Mouse (Mus musculus) embryonic fibroblast, embryonic 13.5 days (primary cell): ENCODE data around the gene 3110009E18Rik. TPM values are rescaled to one million over a fixed set of nuclear protein-coding genes. Genes with fewer than 3 reads are reported as not detected.
"Not testable (repeated sequence)": the region's sequence is repeated elsewhere in the genome, so short reads cannot be mapped to it uniquely, and the experiment has no call there.

ENCODE experiments used
- H3K27ac ChIP-seq: 2 replicates; pipeline ENCODE4 v1.5.1; 2012; ENCODE audit warnings: low read length, control low read depth, inconsistent platforms; ENCODE audit not compliant: insufficient read depth
- H3K4me1 ChIP-seq: 2 replicates; pipeline ENCODE4 v1.6.1; 2011; ENCODE audit warnings: low read length; ENCODE audit not compliant: control insufficient read depth, insufficient read depth
- H3K4me3 ChIP-seq: 2 replicates; pipeline ENCODE4 v1.5.1; 2011; ENCODE audit warnings: mild to moderate bottlenecking, control low read depth, low read length; ENCODE audit not compliant: insufficient read depth
- CTCF ChIP-seq: IDR thresholded peaks from 2 replicates; pipeline ENCODE4 v1.5.1; 2011; ENCODE audit warnings: mild to moderate bottlenecking, control low read depth, low read length, moderate library complexity, borderline replicate concordance; ENCODE audit not compliant: insufficient read depth
- POLR2A ChIP-seq: IDR thresholded peaks from 2 replicates; pipeline ENCODE4 v1.6.1; 2011; ENCODE audit warnings: low read depth, mild to moderate bottlenecking, control low read depth, low read length, moderate library complexity
- polyA plus RNA-seq: library from polyadenylated mRNA; stranded (reverse); fragments of >200 nt; gene quantifications from 2 replicates; pipeline ENCODE4 v1.2.4, GENCODE M21; 2011; ENCODE audit warnings: low read depth; ENCODE audit not compliant: missing spikeins, insufficient read length

Gene 3110009E18Rik
- polyA plus RNA-seq, 1 experiment = 7.2 TPM

GRCm38 (mm10) chr1:120085696-120086095 lies 35.3 kb upstream of the 3110009E18Rik start:
- TF ChIP-seq CTCF = no peak
- no peak for TF ChIP-seq POLR2A
- Histone ChIP-seq H3K27ac (no peak overlapping the region), H3K4me1 (peaks cover 8% of the 10 kb centered on the region; the same call in 1 of the 2 replicates), H3K4me3 (no peak overlapping the region)

DNA sequence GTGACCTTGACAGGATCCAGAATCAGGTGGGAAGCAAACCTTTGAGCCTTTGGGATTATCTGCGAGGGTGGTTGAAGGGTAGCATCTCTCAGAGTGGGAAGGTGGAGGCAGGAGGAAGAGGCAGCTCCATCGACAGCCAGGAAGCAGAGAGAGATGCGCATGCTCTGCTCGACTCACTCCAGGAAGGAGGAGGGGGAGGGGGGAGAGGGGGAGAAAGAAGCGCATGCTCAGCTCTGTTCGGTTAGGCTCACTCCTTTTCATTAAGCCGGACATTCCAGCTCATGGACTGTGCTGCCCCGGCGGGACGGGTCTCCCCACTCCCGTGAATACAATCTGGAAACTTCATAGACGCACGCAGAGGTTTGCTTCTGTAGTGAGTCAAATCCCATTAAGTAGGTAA lies 34.3 kb upstream of the 3110009E18Rik start:
- Histone ChIP-seq H3K4me3 (no peak overlapping the region), H3K4me1 (peaks cover 8% of the 10 kb centered on the region; the same call in 1 of the 2 replicates), H3K27ac (no peak overlapping the region)
- TF ChIP-seq CTCF = no peak
- no peak for TF ChIP-seq POLR2A

DNA sequence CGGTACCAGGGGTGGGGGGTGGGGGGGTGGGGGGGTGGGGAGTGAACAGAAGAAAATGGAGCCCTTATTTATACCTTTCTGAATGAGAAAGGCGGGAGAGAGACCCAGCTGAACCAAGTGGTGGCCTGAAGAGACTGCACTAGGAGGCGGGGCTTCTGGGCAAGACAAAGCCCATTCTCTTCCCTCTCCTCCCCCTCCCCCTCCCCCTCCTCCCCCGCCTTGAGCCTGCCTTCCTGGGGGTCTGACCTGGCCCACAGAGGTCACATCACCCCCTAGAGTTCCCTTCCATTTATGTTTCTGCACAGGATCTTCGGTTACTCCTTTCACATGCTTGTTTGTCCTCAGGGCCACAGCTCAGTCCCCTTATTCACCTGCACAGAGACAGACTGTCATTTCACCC lies 31.8 kb upstream of the 3110009E18Rik start:
- TF ChIP-seq POLR2A (no peak), CTCF (no peak)
- Histone ChIP-seq H3K27ac (no peak overlapping the region), H3K4me1 (no peaks in the 10 kb centered on the region), H3K4me3 (no peak overlapping the region)

DNA sequence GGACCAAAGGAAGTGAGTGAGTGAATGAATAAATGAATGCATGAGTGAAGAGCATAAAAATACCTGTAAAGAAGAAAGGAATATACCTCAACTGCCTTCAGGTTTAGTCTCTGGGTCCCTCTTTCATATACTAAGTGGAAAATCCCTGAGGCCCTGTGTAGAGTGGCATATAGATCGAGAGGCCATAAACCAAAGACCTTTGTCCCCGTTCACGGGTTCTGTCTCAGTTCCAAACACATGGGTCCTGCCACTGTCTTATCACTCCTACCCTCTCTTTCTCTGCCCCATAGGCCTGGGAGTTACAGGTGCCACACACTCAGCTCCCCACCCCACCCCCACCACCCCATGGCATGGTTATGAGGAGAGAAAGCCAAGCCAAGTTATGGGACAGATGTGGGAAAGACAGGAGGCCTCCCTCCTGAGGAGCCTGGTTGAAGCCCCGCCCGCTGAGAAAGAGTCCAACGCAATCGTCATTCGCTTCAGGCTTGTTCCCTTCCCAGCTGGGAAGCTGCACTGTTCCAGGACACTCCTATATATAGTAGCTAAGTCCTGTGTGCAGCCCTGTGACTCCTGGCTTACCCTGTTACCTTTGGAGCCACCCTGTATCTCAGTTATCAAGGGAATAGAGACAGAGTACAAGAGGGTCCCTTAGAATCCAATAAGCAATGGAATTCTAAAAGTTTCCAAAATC lies 30.0 kb upstream of the 3110009E18Rik start:
- H3K27ac ChIP-seq = no peak overlapping the region
- H3K4me3 ChIP-seq = no peak overlapping the region
- H3K4me1 ChIP-seq = no peaks in the 10 kb centered on the region
- TF ChIP-seq CTCF (no peak), POLR2A (no peak)

DNA sequence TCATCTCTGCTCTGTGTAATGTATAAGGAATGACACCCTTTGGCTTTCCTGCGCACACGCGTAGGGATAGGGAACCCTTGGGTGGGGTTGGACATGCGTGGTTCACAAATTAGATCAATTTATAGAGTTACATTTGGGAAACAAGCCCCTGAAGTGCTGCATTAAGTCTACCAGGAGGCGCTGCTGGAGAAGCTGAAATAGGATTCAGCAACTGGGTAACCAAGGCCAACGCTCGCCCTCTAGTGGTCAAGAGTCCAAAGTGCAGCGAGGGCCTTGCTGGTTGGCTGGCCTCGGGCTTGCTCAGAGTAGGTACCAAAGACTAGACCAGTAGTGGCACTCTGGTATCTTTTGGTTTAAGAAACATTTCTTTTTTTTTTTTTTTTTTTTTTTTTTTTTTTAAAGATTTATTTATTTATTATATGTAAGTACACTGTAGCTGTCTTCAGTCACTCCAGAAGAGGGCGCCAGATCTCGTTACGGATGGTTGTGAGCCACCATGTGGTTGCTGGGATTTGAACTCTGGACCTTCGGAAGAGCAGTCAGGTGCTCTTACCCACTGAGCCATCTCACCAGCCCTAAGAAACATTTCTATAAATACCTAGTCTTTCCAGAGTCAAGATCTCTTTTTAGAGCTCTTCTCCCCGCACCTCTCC lies 27.4 kb upstream of the 3110009E18Rik start:
- not testable (repeated sequence) for H3K4me1 ChIP-seq, H3K27ac ChIP-seq, H3K4me3 ChIP-seq
- TF ChIP-seq CTCF = peak; percentile 90

GRCm38 (mm10) chr1:120094920-120095319 lies 26.1 kb upstream of the 3110009E18Rik start:
- Histone ChIP-seq H3K4me3 (no peak overlapping the region), H3K4me1 (no peaks in the 10 kb centered on the region), H3K27ac (no peak overlapping the region)
- no peak for TF ChIP-seq POLR2A

DNA sequence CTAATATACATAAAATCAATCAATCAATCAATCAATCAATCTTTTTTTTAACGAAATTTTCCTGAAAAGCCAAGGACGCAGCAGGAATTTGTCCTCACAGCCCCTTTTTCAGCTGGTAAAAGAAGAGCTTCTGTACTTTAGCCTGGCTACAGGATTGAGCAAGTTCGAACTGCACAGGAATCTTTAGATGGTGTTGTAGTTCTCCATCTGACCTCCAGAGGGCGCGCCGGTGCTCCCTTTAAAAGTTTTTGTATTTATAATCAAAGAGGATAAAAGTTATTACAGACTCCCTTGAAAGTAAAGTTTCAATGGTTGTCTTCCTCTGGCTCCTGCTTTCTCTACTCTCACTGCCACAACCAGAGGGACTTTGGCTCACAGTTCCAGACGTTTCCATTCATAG lies 22.7 kb upstream of the 3110009E18Rik start:
- Histone ChIP-seq H3K27ac (no peak overlapping the region), H3K4me1 (no peaks in the 10 kb centered on the region), H3K4me3 (no peak overlapping the region)
- TF ChIP-seq CTCF (0 out of 2 replicates have a peak, but pooled peaks have one; percentile 4), POLR2A (no peak)

DNA sequence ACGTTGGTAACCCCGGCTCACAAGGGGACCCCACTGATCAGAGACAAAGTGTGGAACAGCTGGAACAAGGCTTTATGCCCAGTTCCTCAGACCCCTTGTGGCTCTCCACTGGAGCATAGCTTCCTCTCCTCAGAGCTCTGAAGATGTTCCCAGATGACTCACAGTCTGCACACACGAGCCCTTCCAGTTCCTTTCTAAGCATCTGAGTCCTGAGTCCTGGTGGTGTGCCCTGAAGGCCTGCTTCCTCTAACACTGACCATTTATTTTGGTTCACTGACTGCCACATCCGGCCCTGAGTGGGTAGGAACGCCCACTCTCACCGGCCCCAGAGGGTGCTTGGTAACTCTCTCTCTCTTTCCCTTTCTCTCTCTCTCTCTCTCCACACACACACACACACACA lies 21.5 kb upstream of the 3110009E18Rik start:
- H3K4me1 ChIP-seq = no peaks in the 10 kb centered on the region

DNA sequence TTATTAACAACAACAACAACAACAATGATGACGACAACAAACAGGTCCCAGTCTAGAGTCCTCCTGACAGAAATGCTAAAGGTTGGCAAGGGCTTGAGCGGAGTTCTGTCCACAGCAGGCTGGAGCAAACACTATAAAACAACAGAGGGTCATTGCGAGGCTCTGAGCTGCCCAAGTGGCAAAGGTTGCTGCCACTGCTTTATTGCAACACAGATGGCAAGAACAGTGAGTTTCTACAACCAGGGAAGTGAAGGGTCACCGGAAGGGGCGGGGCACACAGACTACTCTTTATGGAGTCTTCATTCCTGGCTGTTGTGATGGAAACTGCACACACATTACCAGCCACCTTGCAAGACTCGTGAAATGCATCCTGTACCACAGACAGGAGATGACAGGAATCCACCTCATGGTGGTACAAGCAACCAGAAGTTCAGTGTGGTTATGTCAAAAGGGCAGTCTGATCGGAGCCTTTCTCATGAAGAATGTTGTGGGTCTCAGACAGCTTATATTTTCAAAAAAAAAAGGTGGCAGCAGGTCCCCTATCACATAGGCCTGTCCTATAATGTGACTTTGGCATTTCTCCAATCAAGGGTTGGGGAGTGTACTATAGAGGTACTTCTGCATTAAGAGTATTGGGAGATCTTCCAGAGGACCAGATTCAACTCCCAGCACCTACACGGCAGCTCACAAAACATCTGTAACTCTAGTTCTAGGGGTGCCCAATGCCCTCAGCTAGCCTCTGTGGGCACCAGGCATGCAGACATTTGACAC lies 20.3 kb upstream of the 3110009E18Rik start:
- TF ChIP-seq POLR2A (no peak), CTCF (no peak)
- Histone ChIP-seq H3K4me1 (no peaks in the 10 kb centered on the region), H3K27ac (no peak overlapping the region), H3K4me3 (no peak overlapping the region)

More for the DNA sequence above, 21.5 kb upstream of the 3110009E18Rik start:
- Histone ChIP-seq H3K27ac (no peak overlapping the region), H3K4me3 (no peak overlapping the region)
- TF ChIP-seq POLR2A (no peak), CTCF (no peak)

DNA sequence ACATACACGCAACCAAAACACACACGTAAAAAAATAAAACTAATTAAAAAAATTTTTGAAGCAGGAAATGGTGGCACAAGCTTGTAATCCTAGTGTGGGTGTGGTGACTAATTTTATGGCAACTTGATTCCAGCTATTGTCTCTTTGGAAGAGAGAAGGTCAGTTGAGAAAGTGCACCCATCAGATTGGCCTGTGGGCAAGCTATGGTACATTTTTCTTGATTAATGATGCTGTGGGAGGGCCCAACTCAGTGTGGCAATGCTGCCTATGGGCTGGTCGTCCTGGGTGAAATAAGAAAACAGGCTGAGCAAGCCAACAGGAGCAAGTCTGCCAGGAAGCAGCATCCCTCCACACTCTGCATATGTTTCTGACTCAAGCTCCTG lies 19.8 kb upstream of the 3110009E18Rik start:
- Histone ChIP-seq H3K4me3 (no peak overlapping the region), H3K27ac (no peak overlapping the region), H3K4me1 (no peaks in the 10 kb centered on the region)
- TF ChIP-seq CTCF = no peak
- TF ChIP-seq POLR2A = no peak
